Mouse (Mus musculus) midbrain, embryonic 11.5 days (tissue): ENCODE results near the gene Gbx2. TPM values are rescaled to one million over a fixed set of nuclear protein-coding genes. Genes with fewer than 3 reads are reported as not detected.

Experiments
- ATAC-seq: fragments of 200-750 bp; cut with Nextera tagmentation; 2 replicates; pipeline ENCODE4 v1.8.0; 2017; ENCODE audit warnings: moderate TSS enrichment, moderate library complexity; ENCODE audit not compliant: low FRiP score
- DNase-seq: peaks from one replicate; pipeline ENCODE4 v3.0.0; 2015; ENCODE audit warnings: low spot score; ENCODE audit errors: missing footprints
- H3K27ac ChIP-seq: fragments of 300-500 bp; sonication (generic); 2 replicates; pipeline ENCODE4 v1.5.1; 2014; ENCODE audit warnings: low read depth, low read length
- H3K27me3 ChIP-seq: fragments of 300-500 bp; sonication (generic); 2 replicates; pipeline ENCODE4 v1.6.1; 2014; ENCODE audit warnings: mild to moderate bottlenecking, low read length, moderate library complexity, mixed read lengths; ENCODE audit not compliant: control insufficient read depth, insufficient read depth
- H3K36me3 ChIP-seq: fragments of 300-500 bp; sonication (generic); 2 replicates; pipeline ENCODE4 v1.6.1; 2014; ENCODE audit warnings: mild to moderate bottlenecking, low read length, moderate library complexity, mixed read lengths; ENCODE audit not compliant: control insufficient read depth, insufficient read depth
- H3K4me1 ChIP-seq: fragments of 300-500 bp; sonication (generic); 2 replicates; pipeline ENCODE4 v1.6.1; 2014; ENCODE audit warnings: low read length; ENCODE audit not compliant: control insufficient read depth, insufficient read depth
- H3K4me2 ChIP-seq: fragments of 300-500 bp; sonication (generic); 2 replicates; pipeline ENCODE4 v1.6.1; 2014; ENCODE audit warnings: mild to moderate bottlenecking, moderate library complexity
- H3K4me3 ChIP-seq: fragments of 300-500 bp; sonication (generic); 2 replicates; pipeline ENCODE4 v1.5.1; 2014; ENCODE audit warnings: low read depth, low read length
- H3K9ac ChIP-seq: fragments of 300-500 bp; sonication (generic); 2 replicates; pipeline ENCODE4 v1.6.1; 2014; ENCODE audit warnings: low read length
- H3K9me3 ChIP-seq: fragments of 300-500 bp; sonication (generic); 2 replicates; pipeline ENCODE4 v1.6.1; 2016; ENCODE audit warnings: low read length; ENCODE audit not compliant: control insufficient read depth
- WGBS: fragments of 180-500 bp; shearing (Covaris S2); extraction: QIAGEN DNeasy Blood & Tissue Kit; methylation state at CpG from one replicate; pipeline ENCODE4 v1.1.7; 2014; 5-methylcytosine and 5-hydroxymethylcytosine counted together
- polyA plus RNA-seq: library from polyadenylated mRNA; unstranded; fragments of >200 nt; fragmentation: Nextera tagmentation; extraction: Ambion mirVana; gene quantifications from 2 replicates; pipeline ENCODE4 v1.2.1, GENCODE M21; 2014

The Gbx2 gene
- polyA plus RNA-seq, 1 experiment from 2014 or later, result 9.6 TPM

DNA sequence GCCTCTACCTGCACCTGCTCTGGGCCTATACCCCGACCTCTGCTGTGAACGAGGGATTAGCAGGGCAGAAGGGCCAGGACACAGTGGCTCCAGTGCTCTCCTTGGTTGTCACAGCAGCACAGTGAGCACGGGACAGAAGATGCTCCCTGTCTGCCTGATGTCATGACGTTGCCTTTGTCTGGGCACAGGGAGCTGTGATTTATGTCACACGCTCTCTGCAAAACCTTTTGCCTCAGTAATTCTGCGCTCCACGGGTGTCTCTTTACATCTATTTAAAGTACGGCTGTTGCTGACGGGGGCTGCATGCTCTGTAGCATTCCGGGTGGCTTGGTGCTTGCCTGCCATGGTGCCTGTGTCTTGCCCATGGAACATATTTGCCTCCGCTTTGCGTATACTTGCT, 33.4 kb upstream of the Gbx2 start:
- ATAC-seq (no peak), DNase-seq (peak; percentile 85)
- H3K4me2 ChIP-seq, result no peak overlapping the region

DNA sequence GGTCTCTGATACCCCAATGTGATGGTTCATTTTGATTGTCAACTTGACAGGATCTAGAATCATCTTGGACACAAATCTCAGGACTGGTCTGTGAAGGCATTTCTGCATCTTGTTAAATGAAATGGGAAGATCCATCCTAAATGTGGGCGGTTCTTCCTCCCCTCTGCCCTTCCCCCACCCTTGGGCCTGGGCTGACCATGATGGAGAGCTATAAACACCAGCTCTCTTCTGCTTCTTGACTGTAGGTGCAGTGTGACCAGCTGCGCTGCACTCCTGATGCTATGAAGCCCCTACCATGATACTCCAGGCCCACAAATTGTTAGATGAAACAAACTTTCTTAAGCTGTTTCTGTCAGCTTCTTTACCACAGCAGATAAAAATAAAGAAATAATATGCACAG, 32.3 kb upstream of the Gbx2 start:
- DNase-seq, result peak; percentile 71
- Histone ChIP-seq H3K27me3 (peaks cover 19% of the 10 kb centered on the region), H3K9ac (no peak overlapping the region), H3K4me3 (no peak overlapping the region), H3K4me1 (peaks cover 5% of the 10 kb centered on the region; the same call in 1 of the 2 replicates), H3K36me3 (no peaks in the 10 kb centered on the region), H3K9me3 (no peaks in the 10 kb centered on the region), H3K4me2 (no peak overlapping the region), H3K27ac (no peak overlapping the region)
- WGBS, result 90% methylated on average over 2 of the region's 2 CpGs
- ATAC-seq, result no peak

More for the DNA sequence above, 33.4 kb upstream of the Gbx2 start:
- Histone ChIP-seq H3K4me3 (no peak overlapping the region), H3K9me3 (no peaks in the 10 kb centered on the region), H3K36me3 (no peaks in the 10 kb centered on the region), H3K4me1 (peaks cover 8% of the 10 kb centered on the region), H3K9ac (no peak overlapping the region), H3K27ac (no peak overlapping the region), H3K27me3 (peaks cover 30% of the 10 kb centered on the region)
- 52% methylated on average over 12 of the region's 12 CpGs for WGBS

DNA sequence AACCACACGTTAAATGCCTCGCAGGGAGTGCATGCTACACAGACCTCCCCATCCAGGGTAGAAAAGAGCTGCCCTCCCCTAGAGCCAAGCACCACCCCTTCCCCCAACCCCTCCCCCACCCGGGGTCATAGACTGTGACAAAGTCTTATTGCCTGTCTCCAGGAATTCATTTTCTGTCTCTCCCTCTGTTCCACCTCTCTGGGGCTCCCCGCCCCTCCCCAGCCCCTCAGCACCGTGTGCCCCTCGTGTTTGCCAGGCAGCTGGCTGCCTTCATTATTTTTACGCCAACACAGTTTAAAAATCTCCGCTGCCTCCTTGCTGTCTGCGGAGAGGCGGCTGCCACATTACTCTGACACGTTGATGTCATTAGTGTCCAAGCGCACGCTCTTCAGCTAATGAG, 31.1 kb upstream of the Gbx2 start:
- Histone ChIP-seq H3K36me3 (no peaks in the 10 kb centered on the region), H3K4me1 (no peaks in the 10 kb centered on the region), H3K9ac (no peak overlapping the region), H3K4me3 (no peak overlapping the region), H3K27ac (no peak overlapping the region), H3K9me3 (no peaks in the 10 kb centered on the region), H3K4me2 (peak overlapping the region; percentile 22; the same call in 1 of the 2 replicates), H3K27me3 (peaks cover 7% of the 10 kb centered on the region)
- ATAC-seq (no peak), DNase-seq (peak; percentile 82)
- WGBS, result 14% methylated on average over 13 of the region's 13 CpGs

DNA sequence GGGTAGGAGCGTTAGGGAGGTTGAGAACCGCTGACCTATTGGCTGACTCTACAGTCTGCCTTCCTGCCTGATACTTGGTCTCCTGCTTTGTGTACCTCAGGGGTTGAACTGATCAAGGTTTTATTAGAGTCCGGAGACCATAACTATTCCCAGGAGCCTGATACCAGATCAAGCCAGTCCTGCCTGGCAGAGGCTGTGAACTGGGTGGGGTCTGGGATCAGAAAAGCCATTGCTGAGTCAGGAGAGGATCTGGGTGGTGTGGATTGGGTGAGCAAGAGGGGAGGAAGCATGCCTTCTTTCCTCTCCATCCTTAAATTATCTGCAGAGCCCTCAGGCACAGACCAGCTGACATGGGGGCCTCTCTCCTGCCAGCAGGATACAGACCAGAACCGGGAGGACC, 28.4 kb upstream of the Gbx2 start:
- WGBS, result 88% methylated on average over 4 of the region's 4 CpGs
- DNase-seq (peak; percentile 72), ATAC-seq (no peak)
- H3K27me3 ChIP-seq, result peaks cover 2% of the 10 kb centered on the region; the same call in 1 of the 2 replicates
- H3K4me2 ChIP-seq, result no peak overlapping the region
- H3K4me3 ChIP-seq, result no peak overlapping the region
- no peaks in the 10 kb centered on the region for H3K36me3 ChIP-seq
- no peak overlapping the region for H3K9ac ChIP-seq
- no peaks in the 10 kb centered on the region for H3K9me3 ChIP-seq
- no peak overlapping the region for H3K27ac ChIP-seq
- no peaks in the 10 kb centered on the region for H3K4me1 ChIP-seq

DNA sequence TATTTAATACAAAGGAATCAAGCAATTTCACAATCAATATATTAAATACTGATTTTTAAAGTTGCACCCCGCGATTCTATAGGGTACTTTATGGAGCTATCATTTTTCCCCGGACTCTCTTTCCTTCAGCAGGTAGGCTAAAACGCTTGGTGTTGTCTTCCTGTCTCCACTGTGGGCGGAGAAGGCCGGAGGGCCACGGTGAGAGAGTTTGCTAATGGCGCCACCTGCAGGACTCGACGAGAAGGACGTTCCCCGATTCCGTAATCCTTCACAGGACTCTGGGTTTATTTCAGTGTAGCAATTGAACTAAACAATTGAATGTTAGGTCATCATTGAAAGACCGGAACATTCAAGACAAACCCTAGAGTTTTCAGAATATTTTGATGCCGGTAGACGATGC, 12.2 kb upstream of the Gbx2 start:
- Histone ChIP-seq H3K9me3 (no peaks in the 10 kb centered on the region), H3K36me3 (no peaks in the 10 kb centered on the region), H3K4me1 (peaks cover 16% of the 10 kb centered on the region), H3K27ac (no peak overlapping the region), H3K4me2 (peak overlapping the region; percentile 81; the same call in 1 of the 2 replicates), H3K9ac (no peak overlapping the region), H3K4me3 (no peak overlapping the region), H3K27me3 (peaks cover 57% of the 10 kb centered on the region)
- WGBS, result 3% methylated on average over 16 of the region's 16 CpGs
- DNase-seq (peak; percentile 99), ATAC-seq (0 out of 2 replicates have a peak, but pooled peaks have one; percentile 45)

DNA sequence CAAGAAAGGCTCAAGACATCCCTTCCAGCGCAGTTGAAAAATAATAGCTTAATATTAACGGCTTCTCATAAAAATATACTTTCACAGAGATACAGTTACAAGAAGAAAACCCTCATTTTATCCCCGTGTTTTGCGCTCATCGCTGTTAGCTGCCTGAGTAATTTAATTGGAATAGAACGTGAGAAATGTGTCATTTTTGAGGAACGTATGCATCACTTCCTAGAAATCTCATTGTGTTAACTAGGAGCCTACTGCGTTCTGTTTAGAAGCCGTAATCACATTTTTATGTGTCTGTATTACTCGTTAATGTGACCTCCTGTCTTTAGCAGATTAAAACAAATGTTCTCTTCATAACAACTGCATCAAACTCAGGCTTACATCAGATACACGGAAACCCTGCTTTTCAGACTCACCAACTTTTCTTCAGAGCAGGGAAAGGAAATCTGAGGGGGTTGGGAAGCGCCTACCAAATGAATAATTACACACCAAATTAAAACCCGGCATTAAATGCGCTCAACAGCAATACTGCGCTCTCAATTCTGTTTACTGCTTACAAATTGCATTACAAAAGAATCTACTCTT, 11.5 kb upstream of the Gbx2 start:
- peaks cover 65% of the 10 kb centered on the region for H3K27me3 ChIP-seq
- peak; percentile 94 for DNase-seq

DNA sequence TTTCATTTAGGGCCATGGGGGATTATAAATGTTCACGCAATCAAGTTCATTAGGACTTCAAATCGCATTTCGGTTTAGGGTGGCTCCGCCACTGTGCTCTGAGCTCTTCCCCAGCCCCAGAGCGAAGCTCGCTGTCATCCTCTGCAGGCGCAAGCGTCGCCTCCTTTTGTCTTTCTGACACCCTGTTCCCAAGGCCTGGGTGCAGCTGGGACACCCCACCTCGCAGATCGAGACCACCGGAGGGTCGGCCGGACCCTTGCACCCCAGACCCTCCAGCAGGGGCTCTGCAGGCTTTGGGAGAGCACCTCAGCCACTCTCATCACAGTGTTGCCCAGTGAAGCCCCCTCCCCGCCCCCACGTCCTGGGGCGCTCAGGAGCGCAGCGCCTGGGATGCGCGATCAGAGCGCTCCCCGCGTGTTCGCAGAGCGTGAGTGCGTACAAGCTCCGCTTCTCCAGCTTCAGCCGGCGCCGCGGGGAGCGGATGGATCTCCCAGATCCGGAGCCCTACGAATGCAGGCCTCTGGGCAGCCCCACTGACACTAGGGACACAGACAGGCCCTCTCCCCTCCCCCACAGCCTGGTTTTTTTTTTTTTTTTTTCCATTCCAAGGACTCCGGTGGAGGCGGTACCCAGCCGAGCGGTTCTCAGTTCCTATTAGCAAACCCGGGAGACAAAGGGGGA, 10.9 kb upstream of the Gbx2 start:
- under 1% methylated on average over 40 of the region's 40 CpGs for WGBS
- no peaks in the 10 kb centered on the region for H3K9me3 ChIP-seq
- peak; percentile 96 for DNase-seq
- H3K27me3 ChIP-seq, result peaks cover 71% of the 10 kb centered on the region
- H3K4me3 ChIP-seq, result peak overlapping the region; percentile 33
- ATAC-seq, result peak; percentile 67
- H3K9ac ChIP-seq, result peak overlapping the region; percentile 66
- H3K27ac ChIP-seq, result no peak overlapping the region
- H3K4me1 ChIP-seq, result peaks cover 16% of the 10 kb centered on the region
- H3K4me2 ChIP-seq, result peak overlapping the region; percentile 81
- no peaks in the 10 kb centered on the region for H3K36me3 ChIP-seq

More for the DNA sequence above, 11.5 kb upstream of the Gbx2 start:
- ATAC-seq, result no peak
- Histone ChIP-seq H3K9ac (peak overlapping the region; percentile 66; the same call in 1 of the 2 replicates), H3K4me3 (peak overlapping the region; percentile 33), H3K36me3 (no peaks in the 10 kb centered on the region), H3K9me3 (no peaks in the 10 kb centered on the region), H3K4me2 (peak overlapping the region; percentile 81), H3K27ac (no peak overlapping the region), H3K4me1 (peaks cover 16% of the 10 kb centered on the region)
- WGBS, result 2% methylated on average over 15 of the region's 15 CpGs

DNA sequence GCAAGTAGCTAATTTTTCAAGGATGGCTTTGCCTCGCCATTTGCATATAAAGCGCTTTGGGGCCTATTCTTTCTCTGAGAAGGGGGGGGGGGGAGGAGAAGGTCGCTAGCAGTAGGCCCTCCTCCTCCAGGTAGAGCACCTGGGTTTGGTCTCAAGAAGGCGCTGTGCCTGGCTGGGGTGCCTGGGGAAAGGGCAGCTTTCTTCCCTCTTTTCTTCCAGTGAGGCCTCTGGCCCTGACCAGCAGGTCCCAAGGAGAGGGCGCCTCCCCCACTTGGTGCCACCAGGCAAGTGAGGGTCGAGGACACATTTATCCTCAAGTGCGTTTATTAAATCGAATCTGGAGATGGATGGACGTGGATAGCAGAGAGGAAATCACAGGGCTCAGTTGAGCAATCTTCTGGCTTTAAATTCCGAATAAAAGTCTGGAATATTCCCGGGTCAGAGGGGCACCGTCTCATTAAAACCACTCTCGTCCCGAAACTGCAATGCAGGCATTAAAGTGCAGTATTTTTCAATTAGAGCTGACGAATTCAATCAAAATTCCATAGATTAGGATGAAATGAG, 10.1 kb upstream of the Gbx2 start:
- H3K4me2 ChIP-seq, result peak overlapping the region; percentile 81; the same call in 1 of the 2 replicates

More for the DNA sequence above, 10.1 kb upstream of the Gbx2 start:
- DNase-seq (peak; percentile 93), ATAC-seq (no peak)
- Histone ChIP-seq H3K27me3 (peaks cover 79% of the 10 kb centered on the region), H3K27ac (no peak overlapping the region), H3K36me3 (no peaks in the 10 kb centered on the region), H3K4me1 (peaks cover 20% of the 10 kb centered on the region), H3K9me3 (no peaks in the 10 kb centered on the region), H3K9ac (no peak overlapping the region), H3K4me3 (peak overlapping the region; percentile 33; the same call in 1 of the 2 replicates)
- WGBS, result 4% methylated on average over 15 of the region's 15 CpGs
